Mouse (Mus musculus) adrenal gland, adult 2 months (tissue): ENCODE measurements at regions not wholly inside any gene's neighbourhood (a gene's known extent, or its start where the extent isn't known, plus 50 kb on each side); places are given as distances from the start of the nearest gene placed in this dataset.
"Not testable (repeated sequence)": the region's sequence is repeated elsewhere in the genome, so short reads cannot be mapped to it uniquely, and the experiment has no call there.

ENCODE experiments used
- DNase-seq: peaks from one replicate; pipeline ENCODE4 v3.0.0; 2021

DNA sequence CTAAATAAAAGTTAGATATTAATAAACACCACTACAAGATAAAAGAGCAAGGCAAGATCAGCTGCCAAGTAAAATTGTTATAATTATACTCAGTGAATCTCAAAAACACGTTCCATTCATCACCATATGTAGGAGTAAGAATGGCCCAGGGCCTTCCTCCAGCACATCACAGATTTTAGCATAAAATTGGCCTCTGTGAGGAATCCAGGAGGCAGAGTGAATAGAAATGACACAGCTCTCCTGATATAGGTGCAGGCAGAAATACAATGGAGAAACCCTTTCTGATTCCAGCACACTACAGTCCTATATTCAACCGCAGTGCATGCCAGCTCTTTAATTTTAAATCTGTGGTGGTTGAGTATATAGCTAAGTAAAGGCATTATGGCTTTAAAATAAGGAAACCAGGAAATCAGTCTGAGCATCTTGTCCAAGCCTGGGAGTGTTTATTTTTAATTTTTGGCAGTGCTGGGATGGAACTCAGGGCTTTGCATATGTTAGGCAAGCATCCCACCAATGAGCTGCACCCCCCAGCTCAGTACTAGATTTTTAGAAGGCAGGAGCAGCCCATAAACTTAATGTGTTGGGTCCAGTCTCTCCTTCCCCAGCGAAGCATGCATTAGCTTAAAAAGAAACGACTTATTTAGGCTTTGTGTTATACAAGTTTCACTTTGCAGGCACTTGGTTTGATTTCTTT is 158.3 kb upstream of the Ptprz1 start:
- no peak for DNase-seq

DNA sequence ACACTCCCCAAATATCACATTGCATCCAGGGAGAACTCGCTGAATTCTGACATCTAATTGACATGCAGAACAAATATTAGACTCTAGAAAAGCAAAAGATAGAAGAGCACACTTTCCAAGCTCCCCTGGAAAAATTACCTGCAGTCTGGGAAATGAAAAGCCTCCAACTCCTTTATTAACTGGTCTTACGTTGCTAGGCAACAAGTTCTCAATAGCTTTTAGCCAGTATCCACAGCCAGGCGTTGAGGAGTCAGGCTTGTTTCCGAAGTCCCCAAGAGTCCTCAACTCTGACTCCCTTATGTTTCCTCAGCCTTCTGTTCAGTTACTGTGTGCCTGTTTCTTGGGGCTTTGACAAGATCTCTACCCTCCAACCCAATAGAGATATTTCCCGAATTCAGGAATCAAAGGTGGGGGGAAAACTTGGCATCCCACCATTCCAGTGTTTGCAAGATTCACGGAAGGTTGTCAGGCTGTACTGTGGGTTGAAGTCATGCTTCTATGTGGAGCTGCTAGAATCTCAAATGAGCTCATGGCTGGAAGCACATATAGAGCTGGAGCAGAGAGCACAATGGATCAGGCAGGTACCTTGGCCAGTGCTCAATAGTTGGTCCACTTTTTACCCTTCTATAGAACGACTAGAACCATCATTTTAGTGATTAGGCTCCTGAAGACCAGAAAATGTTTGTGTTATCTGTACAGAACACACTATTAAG is 159.0 kb upstream of the Ptprz1 start:
- DNase-seq: no peak

DNA sequence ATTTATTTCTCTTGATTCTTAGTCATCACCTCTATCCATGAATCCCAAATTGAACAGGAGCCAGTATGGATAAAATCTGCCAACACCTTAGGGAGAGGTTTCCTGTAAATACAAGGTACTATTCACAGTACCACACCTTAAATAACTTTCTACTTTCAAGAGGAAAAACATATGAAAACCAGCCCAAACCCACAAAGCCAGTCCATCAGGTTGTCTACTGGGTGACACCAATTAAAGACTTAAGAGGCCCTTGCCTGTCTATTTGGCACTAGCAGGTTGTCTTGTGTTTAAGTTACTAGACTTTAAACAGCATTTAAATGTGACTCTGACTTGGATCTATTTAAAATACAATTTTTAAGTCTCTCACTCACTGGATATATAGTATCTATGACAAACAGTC is 177.1 kb upstream of the Ptprz1 start:
- DNase-seq: no peak

GRCm38 (mm10) chr6:22688678-22689126 is 186.6 kb upstream of the Ptprz1 start:
- no peak for DNase-seq

GRCm38 (mm10) chr6:22674586-22674929 is 200.7 kb upstream of the Ptprz1 start:
- DNase-seq: no peak

GRCm38 (mm10) chr6:22673919-22674585 is 201.2 kb upstream of the Ptprz1 start:
- no peak for DNase-seq

GRCm38 (mm10) chr6:22671524-22671923 is 203.8 kb upstream of the Ptprz1 start:
- DNase-seq: no peak

- peak; percentile 54 for DNase-seq
Measured at GRCm38 (mm10) chr6:22668190-22668975, 206.9 kb upstream of the Ptprz1 start.

DNA sequence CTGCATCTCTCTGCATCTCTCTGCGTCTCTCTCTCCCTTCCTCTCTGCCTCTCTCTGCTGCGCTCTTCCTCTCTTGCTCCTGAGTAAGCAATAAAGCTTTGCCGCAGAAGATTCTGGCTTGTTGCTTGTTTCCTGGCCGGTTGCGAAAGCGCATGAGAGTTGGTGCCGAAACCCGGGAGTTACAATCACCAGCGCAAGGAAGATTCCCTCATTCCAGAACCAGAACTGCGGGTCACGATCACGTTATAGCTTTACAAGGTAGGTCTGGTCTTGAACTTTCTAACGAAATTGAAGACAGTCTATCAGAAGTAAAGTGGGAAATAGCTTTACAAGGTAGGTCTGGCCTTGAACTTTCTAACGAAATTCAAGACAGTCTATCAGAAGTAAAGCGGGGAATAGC is 217.9 kb upstream of the Ptprz1 start:
- DNase-seq: not testable (repeated sequence)

DNA sequence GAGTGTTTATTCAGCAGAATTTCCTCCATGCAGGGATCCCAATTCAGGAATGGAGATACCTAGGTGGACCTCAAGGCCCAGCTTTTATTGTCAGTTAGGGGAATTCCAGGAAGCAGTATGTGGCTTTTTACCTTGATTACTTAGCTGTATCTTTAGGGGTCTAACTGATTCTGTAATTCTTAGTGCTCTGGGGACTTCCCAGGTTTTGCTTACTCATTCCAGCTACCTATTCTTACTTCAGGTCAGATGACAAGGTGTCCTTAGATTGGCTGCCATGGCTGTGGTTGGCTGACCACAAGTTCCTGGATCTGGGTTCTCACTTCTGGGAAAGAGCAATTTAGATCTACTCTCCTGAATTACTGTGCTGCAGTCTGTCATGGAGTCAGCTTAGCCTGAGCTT is 235.2 kb upstream of the Ptprz1 start:
- DNase-seq: no peak

DNA sequence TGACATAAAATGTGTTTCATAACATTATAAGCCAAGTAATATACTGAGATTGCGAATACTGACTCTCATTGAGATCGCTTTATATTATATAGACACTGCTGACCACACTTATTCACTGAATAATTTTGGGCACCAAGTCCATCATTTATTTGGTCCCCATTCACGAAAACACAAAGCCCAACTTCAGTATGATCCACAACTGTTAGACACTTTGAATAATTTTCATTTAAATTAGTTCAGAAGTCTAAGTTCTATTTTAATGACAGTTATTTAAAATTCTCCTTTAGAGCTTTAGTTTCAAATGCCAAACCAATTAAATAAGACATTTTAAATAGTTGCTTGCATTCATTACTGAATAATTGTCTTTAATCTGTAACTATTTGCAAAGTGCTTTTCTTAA is 240.2 kb upstream of the Ptprz1 start:
- DNase-seq: no peak

- no peak for DNase-seq
Measured at GRCm38 (mm10) chr6:22634740-22635139, 240.6 kb upstream of the Ptprz1 start.

GRCm38 (mm10) chr6:22591592-22591991 is 235.5 kb upstream of the Fam3c start:
- DNase-seq: peak; percentile 5

- DNase-seq: no peak
Measured at GRCm38 (mm10) chr6:22584851-22585250, 228.8 kb upstream of the Fam3c start.

DNA sequence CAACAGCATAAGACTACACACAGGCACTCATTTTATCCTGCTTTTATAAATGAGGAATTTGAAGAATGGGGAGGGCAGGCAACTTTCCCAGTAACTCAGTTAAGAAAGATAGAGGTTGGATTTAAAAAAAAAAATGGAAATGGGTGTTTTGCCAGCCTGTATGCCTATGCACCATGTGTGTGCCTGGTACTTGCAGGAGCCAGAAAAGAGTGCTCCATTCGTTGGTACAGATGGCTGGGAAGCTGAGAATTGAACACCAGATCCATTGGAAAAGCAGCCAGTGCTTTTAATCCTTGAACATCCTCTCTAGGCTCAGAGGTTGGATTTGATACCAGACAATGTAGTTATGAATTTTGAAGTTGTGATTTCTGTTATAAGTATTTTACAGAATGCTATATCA is 216.9 kb upstream of the Fam3c start:
- no peak for DNase-seq

- peak; percentile 3 for DNase-seq
Measured at GRCm38 (mm10) chr6:22567891-22568290, 211.8 kb upstream of the Fam3c start.

DNA sequence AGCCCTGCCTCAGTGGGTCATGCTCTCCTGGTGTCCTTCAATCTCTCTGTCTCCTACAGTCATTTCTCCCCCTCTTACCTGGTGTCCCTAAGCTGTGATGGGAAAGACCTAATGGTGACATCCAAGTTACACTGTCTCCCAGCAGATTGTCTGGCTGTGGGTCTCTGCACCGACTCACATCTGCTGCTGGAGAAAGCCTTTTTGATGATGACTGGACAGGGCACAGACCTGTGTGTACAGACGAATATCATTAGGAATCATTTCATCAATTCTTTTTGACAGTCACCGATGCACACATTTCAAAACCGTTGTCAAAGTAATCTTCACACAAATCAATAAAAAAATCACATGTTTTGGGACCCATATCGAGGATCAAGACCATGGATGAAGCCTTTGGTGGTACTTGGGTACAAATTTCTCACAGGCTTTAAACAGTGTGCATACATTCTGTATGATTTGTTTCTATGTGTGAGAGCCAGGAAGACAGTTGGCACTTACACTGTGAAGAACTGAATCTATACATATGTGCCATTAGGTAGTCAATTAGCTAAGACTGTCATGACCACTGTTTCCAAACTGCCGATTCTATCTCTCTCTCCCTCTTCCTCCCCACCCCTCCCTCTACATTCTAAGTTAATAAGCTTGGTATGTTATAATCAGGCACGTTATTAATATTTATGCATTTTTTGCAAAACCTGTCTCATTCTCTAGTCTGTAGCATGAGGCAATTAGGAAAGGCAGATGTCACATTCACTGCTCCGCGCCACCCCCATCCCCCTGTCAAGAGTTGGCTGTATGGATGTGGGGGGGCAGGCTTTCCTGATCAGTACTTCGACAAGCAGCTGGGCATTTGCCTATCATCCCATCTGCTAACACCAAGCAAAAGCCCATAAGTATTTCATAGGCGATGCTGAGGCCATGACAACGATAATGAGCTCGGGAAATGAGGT is 192.5 kb upstream of the Fam3c start:
- DNase-seq: no peak

DNA sequence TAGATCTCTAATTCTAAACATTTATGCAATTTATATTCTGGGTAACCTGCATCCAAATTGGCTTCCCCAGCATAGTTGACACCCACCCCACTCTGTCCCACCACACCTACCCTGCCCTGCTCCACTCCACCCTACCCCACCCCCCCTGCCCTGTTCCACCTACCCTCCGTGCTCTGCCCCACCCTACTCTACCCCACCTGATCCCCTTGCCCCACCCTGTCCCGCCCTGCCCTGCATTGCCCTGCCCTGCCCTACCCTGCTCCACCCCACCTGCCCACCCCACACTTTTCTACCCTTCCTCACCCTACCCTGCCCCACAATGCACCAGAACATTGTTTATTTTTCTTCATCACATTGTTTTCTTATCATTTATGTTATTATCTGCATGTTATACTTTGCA is 185.6 kb upstream of the Fam3c start:
- DNase-seq: no peak

DNA sequence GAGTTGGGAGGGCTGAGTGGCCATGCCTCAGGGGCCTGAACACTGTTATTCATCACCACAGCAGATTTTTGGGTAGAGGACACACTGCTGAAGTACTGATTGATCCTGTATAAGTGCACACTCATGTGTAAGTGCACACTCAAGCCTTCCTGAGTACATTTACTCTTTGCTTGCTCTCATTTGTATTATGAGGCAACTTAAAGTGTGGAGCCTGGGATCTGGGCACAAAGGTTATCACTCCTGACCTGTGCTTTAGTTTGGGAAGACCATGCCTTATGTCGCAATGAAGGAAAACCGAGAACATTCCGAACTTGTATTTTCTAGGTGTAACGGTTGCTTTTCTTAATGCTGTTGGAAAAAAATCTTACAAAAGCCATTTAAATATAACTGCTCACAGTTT is 182.2 kb upstream of the Fam3c start:
- no peak for DNase-seq

DNA sequence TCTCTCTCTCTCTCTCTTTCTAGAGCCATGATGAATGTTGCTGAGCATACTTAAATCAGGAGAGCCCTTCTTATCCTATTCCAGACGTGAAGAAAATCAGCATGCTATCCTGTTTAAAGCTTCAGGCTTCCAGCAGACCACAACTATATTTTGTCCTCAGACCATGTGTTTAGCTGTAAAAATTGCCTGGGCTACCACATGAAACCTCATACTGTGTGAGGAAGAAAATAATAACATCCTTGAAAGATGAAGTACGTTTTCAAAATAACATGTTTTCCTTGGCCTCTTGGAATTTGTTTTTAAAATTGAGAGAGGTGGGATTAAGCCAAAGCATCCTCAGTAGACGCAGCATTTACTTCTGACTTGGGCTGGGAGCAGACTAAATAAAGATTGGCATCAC is 168.3 kb upstream of the Fam3c start:
- DNase-seq: no peak

DNA sequence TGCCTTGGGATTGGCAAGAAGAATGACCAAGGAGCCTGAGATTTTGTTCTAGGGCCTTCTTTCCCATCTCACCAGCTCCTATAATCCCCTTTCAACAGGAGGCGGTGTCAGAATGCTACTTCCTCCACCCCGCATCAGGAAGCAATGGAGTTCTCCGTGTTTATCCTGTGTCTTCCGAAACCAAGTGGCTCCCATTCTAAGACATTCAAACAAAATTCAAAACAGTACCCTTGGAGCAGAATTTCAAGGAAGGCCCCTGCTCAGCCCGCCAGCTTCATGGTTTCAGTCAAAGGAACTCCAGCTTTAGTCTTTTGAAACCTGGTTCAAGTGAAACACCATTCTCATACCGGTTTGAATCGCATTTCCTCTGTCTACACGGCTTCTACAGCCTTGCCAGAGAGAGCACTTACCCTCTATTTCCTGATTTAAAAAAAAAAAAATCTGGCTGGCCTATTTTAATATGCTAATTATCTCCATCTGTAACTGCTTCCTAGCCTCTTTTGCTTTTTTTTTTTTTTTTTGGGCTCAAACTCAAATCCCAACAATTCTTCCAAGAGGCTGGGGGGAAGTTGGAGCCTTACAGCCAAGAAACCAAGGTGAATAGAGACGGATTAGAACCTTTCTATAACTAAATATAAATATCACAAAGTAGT is 167.7 kb upstream of the Fam3c start:
- DNase-seq: no peak
